Mouse (Mus musculus) heart, postnatal 14 days (tissue): ENCODE measurements around the gene Dgki. TPM values are rescaled to one million over a fixed set of nuclear protein-coding genes. Genes with fewer than 3 reads are reported as not detected.
A peak's percentile ranks its signal among the peaks of the same experiment; 100 is the strongest.

Source experiments
- DNase-seq, 2 experiments: peaks; one replicate each; pipeline ENCODE4 v3.0.0; 2021 to 2022
- intact Hi-C: fragments of 180-260 bp; cut with DNase I; formaldehyde crosslinking; loops from one replicate; pipeline ENCODE4 v1.15.1; 2025
- total RNA-seq, 2 experiments: library from RNA; stranded (reverse); gene quantifications; 2 replicates each; pipeline ENCODE4 v1.2.3; 2021

The Dgki gene
- total RNA-seq, 2 experiments from 2014 or later = 0.26 to 0.27 TPM

DNA sequence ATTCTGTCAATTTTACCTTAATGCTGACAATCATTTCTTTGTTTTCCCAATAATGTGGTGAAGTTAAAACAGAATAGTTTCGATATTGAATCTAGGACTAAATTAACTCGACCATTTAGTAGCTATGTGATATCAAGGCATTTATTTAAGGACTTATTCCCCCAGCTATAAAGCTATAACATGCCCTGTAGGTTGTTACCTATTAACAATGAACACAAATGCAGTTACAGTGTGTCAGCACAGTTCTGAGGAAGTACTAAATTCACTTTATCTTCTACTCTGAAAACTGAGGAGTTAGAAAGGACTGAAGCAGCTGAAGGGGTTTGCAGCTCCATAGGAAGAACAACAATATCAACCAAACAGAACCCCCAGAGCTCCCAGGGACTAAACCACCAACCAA, 409.2 kb downstream of the Dgki start:
- intact Hi-C loops = no loop called here
- no peak for DNase-seq

DNA sequence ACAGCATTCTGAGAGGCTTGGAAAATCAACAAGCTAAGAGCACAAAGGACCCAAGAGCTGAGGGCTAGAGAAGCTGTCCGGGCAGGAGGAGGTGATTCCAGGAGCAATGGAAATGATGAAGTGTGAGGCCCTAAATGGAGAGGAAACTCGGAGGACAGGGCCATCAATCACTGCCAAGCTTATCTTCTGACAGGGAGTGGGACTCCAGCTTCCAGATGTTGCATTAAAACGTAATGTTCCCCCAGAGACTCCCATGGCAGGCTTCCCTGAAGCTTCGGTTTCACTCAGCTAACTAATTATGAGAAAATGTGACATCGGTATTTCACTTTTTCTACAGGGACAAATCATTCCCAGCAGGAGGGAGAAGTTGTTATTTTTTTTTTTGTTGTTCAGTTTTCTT, 409.7 kb downstream of the Dgki start:
- DNase-seq = peak; percentile 70 to 81
- intact Hi-C loops = no loop called here

DNA sequence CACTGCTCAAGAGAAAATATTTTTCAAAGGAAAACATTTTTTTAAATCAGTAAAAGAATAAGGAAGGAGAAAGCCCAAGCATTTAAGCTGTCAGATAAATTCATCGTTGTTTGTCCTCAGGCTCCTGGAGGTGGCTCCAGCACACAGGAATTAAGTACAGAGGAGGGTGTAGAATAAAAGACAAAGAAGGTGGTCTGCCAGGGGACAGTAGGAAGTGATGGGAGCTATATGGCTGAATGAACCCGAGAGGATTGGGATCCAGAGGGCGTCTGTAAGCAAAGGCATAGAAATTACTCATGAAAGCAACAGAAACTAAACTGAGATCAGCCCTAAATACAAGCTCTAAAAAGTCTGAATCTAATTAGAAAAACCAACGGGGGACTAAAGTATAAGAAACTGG, 418.7 kb downstream of the Dgki start:
- DNase-seq = no peak
- intact Hi-C loops = no loop called here

GRCm38 (mm10) chr6:36880643-36881263, 419.2 kb downstream of the Dgki start:
- no peak for DNase-seq
- intact Hi-C loops = no loop called here

DNA sequence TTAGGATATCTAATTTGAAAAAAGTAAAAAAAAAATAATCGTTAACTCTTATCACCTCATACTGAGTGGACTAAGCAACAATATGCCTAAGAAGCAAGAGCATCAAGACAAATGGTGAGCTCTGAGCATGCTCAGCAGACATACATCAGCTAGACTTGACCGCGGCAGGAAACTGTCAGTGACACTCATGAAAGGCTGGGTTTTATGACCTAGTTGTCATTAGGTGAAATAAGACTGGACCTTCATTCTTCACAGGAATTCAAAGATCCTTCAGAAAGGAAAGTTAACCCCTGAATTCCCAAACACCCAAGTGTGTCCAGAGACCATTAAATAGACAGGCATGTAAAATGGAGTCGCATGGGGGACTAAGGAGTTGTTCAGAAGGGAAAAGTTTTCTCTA, 422.6 kb downstream of the Dgki start:
- intact Hi-C loops = no loop called here
- no peak for DNase-seq

DNA sequence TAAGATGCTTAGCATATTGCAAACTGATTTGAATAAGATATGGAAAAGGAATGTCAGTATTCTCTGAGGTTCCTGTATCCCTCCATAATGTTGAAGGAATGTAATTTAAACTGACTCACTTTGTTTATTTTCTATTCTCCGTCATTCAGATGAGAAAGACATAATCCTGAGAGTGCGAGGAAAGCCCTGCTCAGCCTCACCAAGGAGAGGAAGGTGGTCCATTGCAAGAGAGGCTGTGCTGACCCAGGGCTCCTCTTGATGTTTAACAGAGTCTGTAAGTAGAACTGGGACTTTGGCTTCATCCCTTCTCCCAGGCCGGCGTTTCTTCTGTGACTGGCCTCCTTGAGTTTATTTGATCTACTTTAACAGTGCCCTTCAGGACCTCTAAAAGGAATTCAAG, 423.6 kb downstream of the Dgki start:
- no peak for DNase-seq
- intact Hi-C loops = no loop called here

DNA sequence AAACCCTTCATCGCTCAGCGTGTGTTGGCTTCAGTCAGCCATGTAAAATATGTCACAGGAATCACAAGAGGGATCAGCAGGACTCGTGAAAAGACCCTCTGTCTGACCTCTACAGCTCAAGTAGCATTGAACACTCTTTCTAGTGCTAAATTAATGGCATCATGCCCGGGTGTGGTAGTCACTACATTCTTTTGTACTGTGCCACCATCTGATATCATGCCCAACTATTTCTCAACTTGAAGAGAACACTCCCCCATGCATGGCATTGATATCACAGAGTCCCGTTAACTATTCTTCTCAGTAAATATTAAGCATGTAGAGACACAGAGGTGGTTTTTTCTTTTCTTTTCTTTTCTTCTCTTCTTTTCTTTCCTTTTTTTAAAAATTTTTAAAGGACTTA, 424.1 kb downstream of the Dgki start:
- intact Hi-C loops = no loop called here
- DNase-seq = no peak

GRCm38 (mm10) chr6:36872876-36873275, 427.1 kb downstream of the Dgki start:
- DNase-seq = no peak
- intact Hi-C loops = no loop called here

GRCm38 (mm10) chr6:36868217-36868616, 431.8 kb downstream of the Dgki start:
- DNase-seq = no peak
- intact Hi-C loops = no loop called here

DNA sequence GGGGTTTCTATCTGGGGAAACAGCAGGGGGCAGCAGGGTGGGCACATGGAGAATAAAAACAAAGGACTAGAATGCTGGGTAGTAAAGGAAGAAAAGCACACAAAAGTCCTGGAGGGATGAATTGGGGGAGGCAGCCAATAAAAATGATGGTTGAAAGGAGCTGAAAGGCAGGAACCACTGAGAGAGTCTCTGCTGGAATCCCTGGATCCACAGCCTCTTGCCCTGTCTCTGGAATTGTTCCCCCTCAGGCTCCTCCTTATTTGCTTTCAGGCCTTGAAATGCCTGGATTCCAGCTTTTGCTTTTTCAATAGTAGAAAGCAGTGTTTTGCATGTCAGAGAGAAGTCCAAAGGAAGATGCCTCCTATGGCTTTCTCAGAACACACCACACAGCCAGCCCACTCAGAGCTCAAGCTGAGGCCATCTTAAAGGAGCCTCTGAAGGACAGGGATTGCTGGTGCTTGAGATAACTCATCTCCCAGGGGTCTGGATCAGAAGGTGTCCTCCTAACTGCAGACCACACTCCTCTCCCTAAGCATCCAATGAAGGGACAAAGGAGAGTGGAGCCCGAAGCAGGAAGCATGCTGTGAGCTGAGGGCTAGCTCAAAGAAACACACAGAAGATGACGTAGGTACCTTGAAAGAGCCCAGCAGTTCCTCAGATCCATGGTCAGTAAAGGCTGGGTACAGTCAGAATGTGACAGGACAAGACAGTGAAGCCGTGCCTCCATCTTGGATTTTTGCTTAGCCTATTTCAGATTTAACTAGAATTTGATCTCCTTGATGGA, 441.5 kb downstream of the Dgki start:
- intact Hi-C loops = no loop called here
- no peak for DNase-seq

GRCm38 (mm10) chr6:36857627-36858257, 442.2 kb downstream of the Dgki start:
- DNase-seq = peak in 1 of 2 experiments; percentile 18
- intact Hi-C loops = no loop called here

DNA sequence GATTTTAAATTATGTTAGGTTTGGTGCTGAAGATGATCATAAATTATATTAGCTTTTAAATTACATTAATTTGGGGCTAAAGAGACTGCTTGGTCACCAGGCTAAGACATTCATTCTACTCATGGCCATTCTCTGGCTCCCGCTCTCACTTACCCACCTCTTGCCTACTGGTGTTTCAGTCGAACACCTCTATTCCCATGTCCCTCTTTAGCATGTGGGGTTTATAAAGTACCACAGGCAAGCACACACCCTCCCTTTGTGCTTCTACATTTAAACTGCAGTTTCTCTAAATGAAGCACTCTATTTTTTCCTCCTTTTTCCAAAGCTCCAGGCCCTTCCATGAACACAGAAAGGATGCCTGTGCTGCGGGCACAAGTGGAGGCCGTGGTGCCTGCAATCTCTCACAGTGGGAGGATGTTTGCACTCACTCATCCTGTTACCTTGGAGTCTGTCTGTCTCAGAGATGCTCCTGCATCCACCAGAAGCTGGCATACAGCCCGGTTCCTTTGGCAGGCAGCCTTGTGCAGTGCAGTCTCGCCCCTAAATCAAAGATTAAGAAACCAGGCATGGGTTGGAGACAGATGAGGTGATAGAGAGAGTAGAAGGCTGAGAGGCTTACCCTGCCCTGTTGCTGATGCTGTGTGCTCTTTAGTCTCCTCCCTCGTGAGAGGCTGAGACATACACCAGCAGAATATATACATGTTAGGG, 449.4 kb downstream of the Dgki start:
- peak; percentile 11 to 26 for DNase-seq
- intact Hi-C loops = no loop called here

- intact Hi-C loops = no loop called here
- peak; percentile 7 for DNase-seq
These were observed 454.7 kb downstream of the Dgki start for GRCm38 (mm10) chr6:36845288-36845687.

DNA sequence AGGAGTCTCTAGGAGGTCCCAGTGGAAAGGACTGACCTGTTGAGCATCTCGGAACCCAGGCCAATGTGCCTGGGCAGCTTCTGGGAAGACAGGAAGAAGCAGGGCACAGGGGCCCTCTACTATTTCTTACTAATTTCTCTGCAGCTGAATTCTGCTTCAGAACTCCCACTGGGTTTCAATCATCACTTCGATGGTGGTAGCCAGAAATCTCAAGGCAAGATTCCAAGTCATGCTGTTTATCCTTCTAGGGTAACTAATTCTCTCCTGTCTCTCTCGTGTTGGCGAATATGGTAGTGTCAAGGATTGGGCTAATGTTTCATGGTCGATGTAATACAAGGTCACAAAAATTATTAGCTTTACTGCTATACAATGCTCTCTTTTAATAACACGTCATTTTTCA, 455.7 kb downstream of the Dgki start:
- peak; percentile 4 to 28 for DNase-seq
- intact Hi-C loops = no loop called here

DNA sequence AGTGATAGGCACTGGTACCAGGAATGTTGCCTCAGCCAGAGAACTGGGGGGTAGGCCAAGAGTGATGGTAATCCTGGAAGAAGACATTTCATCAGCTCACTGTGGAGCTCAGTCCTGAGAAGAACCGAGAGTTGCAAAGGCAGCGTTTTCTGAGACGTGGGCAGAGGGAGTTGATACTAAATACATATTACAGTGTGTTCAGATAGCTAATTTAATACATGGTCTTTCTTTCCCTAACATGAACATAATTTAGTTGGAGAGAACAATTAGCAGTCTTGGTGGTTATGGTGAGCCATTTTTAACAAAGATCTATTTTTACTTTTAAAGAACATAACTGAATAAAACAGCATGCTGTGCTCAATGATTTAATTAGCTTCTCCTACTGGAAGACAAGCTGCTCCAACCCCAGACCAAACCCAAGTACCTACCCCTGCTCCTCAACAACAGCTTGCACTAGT, 456.9 kb downstream of the Dgki start:
- DNase-seq = no peak
- intact Hi-C loops = no loop called here

DNA sequence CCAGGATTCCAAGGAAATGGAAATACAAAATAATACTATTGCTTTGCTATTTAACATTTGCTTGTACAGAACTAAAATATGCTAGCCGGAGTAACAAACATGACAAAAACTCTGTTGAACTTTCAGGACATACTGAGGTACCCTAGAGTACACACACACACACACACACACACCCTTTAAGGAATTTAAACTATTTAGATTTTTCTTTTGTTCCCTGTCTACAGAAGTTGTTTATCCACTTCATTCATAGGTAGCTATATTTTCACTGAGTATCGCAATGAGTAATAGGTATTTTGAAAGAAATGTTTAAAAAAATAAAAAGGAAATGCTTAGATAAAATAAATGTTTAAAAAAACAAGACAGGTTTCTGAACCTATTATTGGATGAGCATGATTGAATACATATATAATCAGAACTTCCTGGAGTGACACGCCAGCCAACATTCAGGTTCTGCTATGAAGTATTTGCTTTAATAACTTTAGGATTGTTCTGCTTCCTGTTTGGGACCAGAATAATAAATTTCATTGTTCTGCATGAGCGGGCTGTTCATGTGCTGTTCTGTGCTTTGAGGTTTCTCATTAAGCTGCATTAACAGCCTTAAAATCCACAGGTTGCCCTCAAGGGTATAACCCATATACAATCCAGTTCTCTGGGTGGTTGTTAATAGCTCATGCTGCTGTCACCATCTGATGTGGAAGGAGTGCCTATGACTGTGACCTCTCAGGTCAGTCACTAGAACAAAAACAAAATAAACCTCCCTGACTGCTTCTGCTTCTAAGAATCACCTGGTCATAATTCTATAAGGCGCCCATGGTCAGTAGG, 457.7 kb downstream of the Dgki start:
- intact Hi-C loops = no loop called here
- DNase-seq = no peak

DNA sequence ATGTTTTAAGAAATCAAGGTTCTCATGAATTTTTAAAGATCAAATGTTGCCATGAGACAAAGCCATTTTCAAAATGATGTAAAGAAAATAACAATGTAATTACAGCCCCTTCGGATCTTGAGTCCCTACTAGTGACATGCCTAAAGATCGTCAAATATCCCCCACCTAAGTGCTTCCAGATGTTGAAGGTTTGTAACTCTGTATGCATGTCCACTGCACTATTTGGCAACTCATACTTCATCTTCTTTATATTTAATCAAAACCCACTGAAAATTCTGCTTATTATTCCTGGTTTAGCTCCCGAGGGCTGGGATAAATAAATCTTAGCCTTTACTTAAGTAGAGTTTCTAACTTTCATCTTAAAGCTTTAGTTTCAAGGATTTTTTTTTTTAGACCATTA, 458.3 kb downstream of the Dgki start:
- intact Hi-C loops = no loop called here
- DNase-seq = no peak

DNA sequence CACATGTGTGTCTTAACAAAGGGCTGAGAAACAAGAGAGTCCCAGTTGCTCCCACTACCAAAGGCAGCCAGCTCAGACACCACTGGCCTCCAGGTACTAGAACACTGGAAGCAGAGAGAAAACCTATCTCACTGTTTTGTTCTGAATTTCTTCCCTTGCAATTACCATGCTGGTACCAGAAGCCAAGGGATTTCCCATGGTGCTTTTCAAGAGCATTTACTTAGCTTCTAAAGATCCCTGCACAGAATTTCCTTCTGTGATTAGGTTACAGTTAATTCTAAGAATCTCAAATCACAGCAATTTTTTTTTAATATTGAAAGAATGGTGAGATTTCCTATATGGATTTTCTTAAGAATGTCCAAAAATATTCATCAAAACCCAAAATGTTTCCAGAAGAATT, 458.8 kb downstream of the Dgki start:
- intact Hi-C loops = no loop called here
- DNase-seq = no peak

DNA sequence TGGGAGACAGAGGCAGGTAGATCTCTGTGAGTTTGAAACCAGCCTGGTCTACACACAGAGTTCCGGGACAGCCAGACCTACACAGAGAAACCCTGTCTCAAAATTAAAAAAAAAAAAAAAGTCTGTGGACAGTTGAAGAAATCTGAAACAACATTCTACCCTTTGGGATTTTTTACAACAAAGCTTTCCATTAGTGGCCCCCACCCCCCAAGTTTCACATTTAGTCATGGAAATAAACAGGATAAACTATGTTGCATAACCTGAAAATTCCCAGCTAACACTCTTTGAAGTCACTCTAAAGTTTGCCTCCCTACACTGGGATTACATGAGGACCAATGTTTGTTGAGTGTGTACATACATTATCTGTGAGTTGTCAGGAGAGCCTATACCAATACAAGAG, 461.2 kb downstream of the Dgki start:
- intact Hi-C loops = no loop called here
- DNase-seq = no peak

GRCm38 (mm10) chr6:36835351-36835750, 464.6 kb downstream of the Dgki start:
- intact Hi-C loops = no loop called here
- DNase-seq = no peak
